Mouse (Mus musculus): Measurements from ENCODE around the gene Tbce. TPM values are rescaled to one million over a fixed set of nuclear protein-coding genes. Genes with fewer than 3 reads are reported as not detected.
A peak's percentile ranks its signal among the peaks of the same experiment; 100 is the strongest.
"Not testable (repeated sequence)": the region's sequence is repeated elsewhere in the genome, so short reads cannot be mapped to it uniquely, and the experiment has no call there.

Gene Tbce
- polyA plus RNA-seq, 1 experiment from 2014 or later: 88.2 TPM

DNA sequence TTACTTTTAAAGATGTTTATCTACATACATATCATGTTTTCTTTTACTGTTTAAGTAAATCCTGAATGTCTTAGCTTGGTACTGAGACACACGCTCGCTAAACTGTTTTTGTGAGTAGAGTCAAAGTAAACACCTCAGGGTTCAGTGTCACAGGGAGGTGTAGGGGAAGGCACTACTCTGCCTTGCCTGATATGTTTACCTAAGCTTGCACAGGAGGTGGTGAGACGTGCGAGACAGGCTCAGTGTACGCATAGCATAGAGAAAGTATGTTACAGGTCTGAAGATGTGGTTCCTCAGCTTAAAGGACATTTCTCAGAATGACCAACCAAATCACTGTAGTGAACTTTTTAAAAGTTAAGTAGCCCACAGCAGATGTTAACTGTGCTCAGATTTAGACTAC is 42.0 kb downstream of the Tbce start:
- 90% methylated on average over 5 of the region's 5 CpGs for WGBS
- Histone ChIP-seq H3K4me3 (no peak overlapping the region), H3K27ac (replicated peaks) (no peak overlapping the region), H3K36me3 (peaks cover 88% of the 10 kb centered on the region), H3K4me2 (replicated peaks) (no peak overlapping the region), H3K9me3 (no peaks in the 10 kb centered on the region), H3K9ac (replicated peaks) (no peak overlapping the region), H3K4me1 (no peaks in the 10 kb centered on the region), H3K27me3 (no peaks in the 10 kb centered on the region)
- ATAC-seq (ENCODE audit: low FRiP score, low read depth): no peak

DNA sequence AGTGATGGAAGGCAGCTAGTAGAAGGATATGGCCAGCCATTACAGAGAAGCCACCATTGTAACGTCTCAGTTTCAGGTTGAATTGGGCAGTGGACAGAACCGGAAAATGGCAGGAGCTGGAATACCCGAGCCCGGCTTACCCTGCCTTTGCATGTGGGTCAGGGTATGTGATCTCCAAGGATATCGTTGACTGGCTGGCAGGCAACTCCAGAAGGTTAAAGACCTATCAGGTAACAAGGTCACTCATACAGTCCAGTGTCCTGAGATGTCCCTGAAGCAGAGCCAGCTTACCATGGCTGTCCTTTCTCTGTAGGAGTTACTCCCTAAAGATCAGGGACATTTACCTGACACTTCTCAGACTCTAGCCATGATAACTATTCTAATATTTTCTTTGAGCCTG is 44.4 kb downstream of the Tbce start:
- no peak overlapping the region for H3K4me3 ChIP-seq
- ATAC-seq (ENCODE audit: low FRiP score, low read depth): no peak
- no peak overlapping the region for H3K27ac ChIP-seq (replicated peaks)
- no peaks in the 10 kb centered on the region for H3K27me3 ChIP-seq
- WGBS: 92% methylated on average over 5 of the region's 5 CpGs
- no peaks in the 10 kb centered on the region for H3K9me3 ChIP-seq
- no peaks in the 10 kb centered on the region for H3K4me1 ChIP-seq
- H3K4me2 ChIP-seq (replicated peaks): no peak overlapping the region
- peaks cover 82% of the 10 kb centered on the region for H3K36me3 ChIP-seq
- H3K9ac ChIP-seq (replicated peaks): no peak overlapping the region

DNA sequence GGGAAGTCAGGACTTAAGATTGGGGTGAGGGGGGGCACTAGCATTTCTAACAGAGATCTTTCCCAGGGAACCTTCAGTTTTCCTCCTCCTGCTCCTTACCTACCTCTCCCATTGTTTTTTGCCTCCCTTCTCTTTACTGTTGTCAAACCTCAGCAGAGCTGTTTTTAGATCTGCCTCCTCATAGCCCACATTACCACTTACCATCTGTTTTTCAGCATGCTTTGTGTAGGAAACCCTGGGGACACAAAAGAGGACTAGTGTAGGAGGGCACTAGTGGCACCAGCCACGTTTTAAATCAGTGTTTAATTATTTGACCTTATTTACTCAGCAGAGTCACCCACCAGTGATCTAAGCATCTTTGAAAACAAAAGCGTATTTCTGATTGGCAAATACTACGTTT is 46.4 kb downstream of the Tbce start:
- ATAC-seq (ENCODE audit: low FRiP score, low read depth): no peak
- H3K9me3 ChIP-seq: no peaks in the 10 kb centered on the region
- peaks cover 71% of the 10 kb centered on the region for H3K36me3 ChIP-seq
- H3K27ac ChIP-seq (replicated peaks): no peak overlapping the region
- no peaks in the 10 kb centered on the region for H3K4me1 ChIP-seq
- H3K4me2 ChIP-seq (replicated peaks): no peak overlapping the region
- no peak overlapping the region for H3K9ac ChIP-seq (replicated peaks)
- no peaks in the 10 kb centered on the region for H3K27me3 ChIP-seq
- no peak overlapping the region for H3K4me3 ChIP-seq
- 81% methylated on average over 3 of the region's 3 CpGs for WGBS

DNA sequence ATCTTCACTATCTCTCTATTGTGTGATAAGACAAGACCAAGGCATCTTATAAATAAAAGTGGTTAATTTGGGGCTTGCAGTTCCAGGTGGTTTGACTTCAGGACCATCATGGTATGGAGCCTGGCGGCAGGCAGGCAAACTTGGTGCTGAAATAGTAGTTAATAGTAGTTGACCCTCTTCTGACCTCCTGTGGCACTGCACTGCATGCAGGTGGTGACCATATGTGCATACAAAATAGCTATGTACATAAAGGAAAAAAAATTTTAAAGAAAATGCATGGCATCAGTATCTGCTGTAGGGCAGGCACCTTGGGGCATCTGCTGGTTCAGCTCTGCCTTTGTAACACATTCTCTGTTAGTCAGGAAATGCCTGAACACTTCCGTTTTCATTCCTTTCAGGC is 49.0 kb downstream of the Tbce start:
- 76% methylated on average over 2 of the region's 2 CpGs for WGBS
- ATAC-seq (ENCODE audit: low FRiP score, low read depth): no peak
- Histone ChIP-seq H3K27me3 (no peaks in the 10 kb centered on the region), H3K4me3 (no peak overlapping the region), H3K27ac (replicated peaks) (no peak overlapping the region), H3K36me3 (peaks cover 53% of the 10 kb centered on the region), H3K4me2 (replicated peaks) (no peak overlapping the region), H3K9ac (replicated peaks) (no peak overlapping the region), H3K9me3 (no peaks in the 10 kb centered on the region), H3K4me1 (no peaks in the 10 kb centered on the region)

DNA sequence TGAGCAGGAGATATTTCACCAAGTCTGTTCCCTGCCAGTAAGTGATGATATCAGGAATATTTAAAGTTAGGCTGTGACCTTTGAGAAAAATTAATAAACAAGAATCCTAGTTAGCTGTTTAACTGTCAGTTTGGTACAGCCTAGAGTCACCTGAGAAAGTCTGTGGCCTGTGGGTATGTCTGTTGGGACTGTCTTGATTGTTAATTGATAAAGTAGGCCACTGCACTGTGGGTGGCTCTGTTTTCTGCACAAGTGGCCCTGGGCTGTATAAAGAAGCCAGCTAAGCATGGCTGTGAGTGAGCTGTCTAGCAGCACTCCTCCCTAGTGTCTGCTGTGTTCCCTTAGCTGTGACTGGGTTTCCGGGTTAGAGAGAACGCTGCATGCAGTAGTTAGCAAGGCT is 50.3 kb downstream of the Tbce start:
- 89% methylated on average over 2 of the region's 2 CpGs for WGBS
- peaks cover 42% of the 10 kb centered on the region for H3K36me3 ChIP-seq

DNA sequence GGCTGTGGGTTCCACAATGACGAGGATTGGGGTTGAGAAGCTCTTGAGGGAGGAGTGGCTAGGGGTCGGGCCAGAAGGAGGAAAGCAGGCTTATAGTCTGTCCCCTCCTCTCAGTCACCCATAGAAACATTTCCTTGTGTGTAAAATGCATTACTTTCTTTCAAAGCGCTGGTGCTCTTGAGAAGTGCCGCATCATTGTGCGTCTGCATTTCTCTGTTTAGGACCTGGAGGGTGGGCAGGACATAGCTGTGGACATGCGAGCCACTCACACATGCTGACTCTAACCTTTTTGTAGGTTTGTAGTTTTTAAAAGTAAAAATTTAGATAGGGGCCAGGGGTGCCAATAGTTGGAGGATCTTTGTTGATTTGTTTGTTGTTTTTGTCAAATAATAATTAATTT is 55.9 kb downstream of the Tbce start:
- WGBS: 80% methylated on average over 6 of the region's 6 CpGs
- ATAC-seq (ENCODE audit: low FRiP score, low read depth): no peak

More for the DNA sequence above, 50.3 kb downstream of the Tbce start:
- no peak overlapping the region for H3K4me3 ChIP-seq
- no peak for ATAC-seq (ENCODE audit: low FRiP score, low read depth)
- H3K9me3 ChIP-seq: no peaks in the 10 kb centered on the region
- H3K4me2 ChIP-seq (replicated peaks): no peak overlapping the region
- no peak overlapping the region for H3K27ac ChIP-seq (replicated peaks)
- H3K27me3 ChIP-seq: no peaks in the 10 kb centered on the region
- no peaks in the 10 kb centered on the region for H3K4me1 ChIP-seq
- no peak overlapping the region for H3K9ac ChIP-seq (replicated peaks)

DNA sequence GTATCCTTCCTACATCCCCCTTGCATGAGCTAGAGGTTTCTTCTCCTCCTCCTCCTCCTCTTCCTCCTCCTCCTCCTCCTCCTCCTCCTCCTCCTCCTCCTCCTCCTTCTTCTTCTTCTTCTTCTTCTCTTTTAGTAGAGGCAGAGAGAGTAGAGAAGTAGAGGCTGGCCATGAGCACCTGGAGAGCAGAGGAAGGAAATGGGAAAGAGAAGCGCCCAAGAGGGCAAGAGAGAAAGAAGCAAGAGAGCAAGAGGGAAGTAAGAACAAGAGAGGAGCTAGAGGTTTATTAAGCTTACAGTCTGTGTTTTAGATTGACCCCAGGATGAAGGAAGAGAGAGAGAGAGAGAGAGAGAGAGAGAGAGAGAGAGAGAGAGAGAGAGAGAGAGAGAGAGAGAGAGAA is 57.6 kb downstream of the Tbce start:
- not testable (repeated sequence) for H3K4me1 ChIP-seq; H3K36me3 ChIP-seq; H3K4me3 ChIP-seq; H3K27ac ChIP-seq (replicated peaks); H3K27me3 ChIP-seq; H3K9me3 ChIP-seq; H3K9ac ChIP-seq (replicated peaks); H3K4me2 ChIP-seq (replicated peaks)
- ATAC-seq (ENCODE audit: low FRiP score, low read depth): peak; percentile 54; the same call in 1 of the 2 replicates
- WGBS: 90% methylated on average over 1 of the region's 1 CpGs

More for the DNA sequence above, 55.9 kb downstream of the Tbce start:
- no peak overlapping the region for H3K9ac ChIP-seq (replicated peaks)
- no peak overlapping the region for H3K4me2 ChIP-seq (replicated peaks)
- H3K27me3 ChIP-seq: no peaks in the 10 kb centered on the region
- no peak overlapping the region for H3K27ac ChIP-seq (replicated peaks)
- H3K4me3 ChIP-seq: no peak overlapping the region
- H3K4me1 ChIP-seq: no peaks in the 10 kb centered on the region; the same call in 1 of the 2 replicates
- no peaks in the 10 kb centered on the region for H3K9me3 ChIP-seq
- H3K36me3 ChIP-seq: 0 out of 2 replicates have a peak, but pooled peaks cover 3% of the 10 kb centered on the region

DNA sequence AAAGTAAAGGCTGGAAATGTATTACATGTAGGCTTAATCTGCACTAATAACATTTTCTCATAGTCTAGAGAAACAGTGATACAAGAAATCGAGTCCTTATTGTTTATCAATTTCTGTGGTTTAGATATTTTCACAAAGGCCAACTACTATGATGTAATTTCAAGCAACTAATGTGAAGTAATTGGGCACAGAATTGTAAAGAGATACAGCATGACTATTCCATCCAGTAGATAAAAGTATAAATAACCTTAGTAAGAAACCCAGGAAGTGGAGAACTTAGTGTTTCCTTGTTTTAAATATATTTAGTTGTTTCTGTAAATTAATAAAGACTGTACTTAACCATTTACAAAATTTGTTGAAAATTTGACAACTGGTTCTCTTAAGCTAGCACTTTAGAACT is 69.6 kb downstream of the Tbce start:
- no peak overlapping the region for H3K4me3 ChIP-seq
- H3K9ac ChIP-seq (replicated peaks): no peak overlapping the region
- H3K27me3 ChIP-seq: no peaks in the 10 kb centered on the region
- 93% methylated on average over 1 of the region's 1 CpGs for WGBS
- H3K27ac ChIP-seq (replicated peaks): no peak overlapping the region
- H3K36me3 ChIP-seq: peaks cover 6% of the 10 kb centered on the region; the same call in 1 of the 2 replicates
- no peaks in the 10 kb centered on the region for H3K9me3 ChIP-seq
- H3K4me2 ChIP-seq (replicated peaks): no peak overlapping the region
- H3K4me1 ChIP-seq: 0 out of 2 replicates have a peak, but pooled peaks cover 4% of the 10 kb centered on the region
- no peak for ATAC-seq (ENCODE audit: low FRiP score, low read depth)

DNA sequence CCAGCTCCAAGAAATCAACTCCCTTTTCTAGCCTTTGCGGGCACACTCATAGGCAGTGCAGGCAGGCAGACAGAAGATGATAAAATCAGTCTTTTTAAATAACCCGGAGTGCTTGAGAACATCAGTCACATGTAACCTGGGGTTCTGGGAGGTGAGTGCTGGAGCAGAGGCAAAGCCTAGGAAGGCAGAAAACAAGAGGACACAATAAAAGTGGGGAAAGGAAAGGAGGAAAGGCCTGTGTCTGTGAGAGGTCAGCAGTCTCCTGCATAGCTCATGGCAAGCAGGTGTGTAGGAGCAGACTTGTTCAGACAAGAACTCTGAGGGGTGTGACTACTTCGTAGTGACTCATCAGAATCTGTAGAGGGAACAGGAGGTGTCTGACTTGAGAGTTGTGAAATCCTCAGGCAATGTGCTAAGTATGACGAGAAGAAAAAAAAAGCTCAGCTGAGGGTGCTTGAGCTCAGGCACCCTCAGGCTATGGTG is 70.8 kb downstream of the Tbce start:
- no peak overlapping the region for H3K4me2 ChIP-seq (replicated peaks)
- no peak for ATAC-seq (ENCODE audit: low FRiP score, low read depth)
- WGBS: 91% methylated on average over 4 of the region's 4 CpGs
- H3K9me3 ChIP-seq: no peaks in the 10 kb centered on the region
- peaks cover 6% of the 10 kb centered on the region; the same call in 1 of the 2 replicates for H3K36me3 ChIP-seq
- no peak overlapping the region for H3K4me3 ChIP-seq
- 0 out of 2 replicates have a peak, but pooled peaks cover 4% of the 10 kb centered on the region for H3K4me1 ChIP-seq
- no peak overlapping the region for H3K9ac ChIP-seq (replicated peaks)
- no peaks in the 10 kb centered on the region for H3K27me3 ChIP-seq
- H3K27ac ChIP-seq (replicated peaks): no peak overlapping the region

DNA sequence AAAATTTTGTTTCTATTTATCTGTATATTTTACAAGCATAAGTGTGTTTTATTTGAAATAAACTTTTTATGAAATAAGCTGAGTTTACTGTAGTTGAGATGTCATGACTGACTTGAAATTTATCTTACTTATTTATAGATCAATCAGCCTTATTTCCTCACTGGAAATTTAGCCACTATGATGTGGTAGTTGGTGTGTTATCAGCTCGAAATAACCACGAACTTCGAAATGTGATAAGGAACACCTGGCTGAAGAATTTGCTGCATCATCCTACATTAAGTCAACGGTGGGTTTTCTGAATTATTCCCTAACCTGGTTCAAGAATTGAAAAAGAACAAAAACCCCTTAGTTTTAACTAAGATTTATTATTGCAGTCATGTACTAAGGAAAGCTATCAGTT is 73.3 kb downstream of the Tbce start:
- peaks cover 6% of the 10 kb centered on the region; the same call in 1 of the 2 replicates for H3K36me3 ChIP-seq
- no peak overlapping the region for H3K27ac ChIP-seq (replicated peaks)
- H3K27me3 ChIP-seq: no peaks in the 10 kb centered on the region
- no peak for ATAC-seq (ENCODE audit: low FRiP score, low read depth)
- H3K4me2 ChIP-seq (replicated peaks): no peak overlapping the region
- H3K4me1 ChIP-seq: 0 out of 2 replicates have a peak, but pooled peaks cover 4% of the 10 kb centered on the region
- H3K9ac ChIP-seq (replicated peaks): no peak overlapping the region
- WGBS: 91% methylated on average over 4 of the region's 4 CpGs
- H3K4me3 ChIP-seq: no peak overlapping the region
- H3K9me3 ChIP-seq: no peaks in the 10 kb centered on the region

DNA sequence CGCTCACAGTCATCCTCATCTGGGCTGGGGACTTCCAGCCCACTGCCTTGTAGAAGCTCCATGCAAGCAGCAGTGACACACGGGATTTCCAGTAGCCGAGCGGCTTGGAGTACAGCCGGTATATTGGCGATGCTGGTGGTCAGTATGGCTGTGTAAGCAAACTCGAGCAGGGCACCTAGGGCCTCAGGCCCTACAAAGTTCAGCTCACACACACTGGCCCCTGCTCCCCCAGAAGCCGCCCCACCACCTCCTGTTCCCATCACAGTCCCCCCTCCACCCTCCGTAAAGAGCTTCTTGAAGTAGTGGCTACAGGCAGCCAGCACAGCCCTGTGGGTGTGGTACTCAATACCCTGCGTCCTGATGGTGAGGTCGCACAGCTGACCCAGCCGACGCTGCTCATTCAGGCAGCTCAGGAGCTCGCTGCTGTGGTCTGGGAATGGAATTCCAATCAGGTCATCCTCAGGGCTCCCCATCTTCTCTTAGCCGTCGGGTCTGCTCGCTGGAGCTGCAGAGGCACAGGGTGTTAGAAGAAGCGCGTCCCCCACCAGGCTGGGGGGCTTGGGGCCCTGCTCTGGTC is 74.0 kb downstream of the Tbce start:
- WGBS: 69% methylated on average over 19 of the region's 19 CpGs
- Histone ChIP-seq H3K27me3 (no peaks in the 10 kb centered on the region), H3K4me2 (replicated peaks) (no peak overlapping the region), H3K4me1 (0 out of 2 replicates have a peak, but pooled peaks cover 4% of the 10 kb centered on the region), H3K27ac (replicated peaks) (no peak overlapping the region), H3K9me3 (no peaks in the 10 kb centered on the region), H3K4me3 (no peak overlapping the region), H3K9ac (replicated peaks) (no peak overlapping the region), H3K36me3 (peaks cover 6% of the 10 kb centered on the region; the same call in 1 of the 2 replicates)
- no peak for ATAC-seq (ENCODE audit: low FRiP score, low read depth)

DNA sequence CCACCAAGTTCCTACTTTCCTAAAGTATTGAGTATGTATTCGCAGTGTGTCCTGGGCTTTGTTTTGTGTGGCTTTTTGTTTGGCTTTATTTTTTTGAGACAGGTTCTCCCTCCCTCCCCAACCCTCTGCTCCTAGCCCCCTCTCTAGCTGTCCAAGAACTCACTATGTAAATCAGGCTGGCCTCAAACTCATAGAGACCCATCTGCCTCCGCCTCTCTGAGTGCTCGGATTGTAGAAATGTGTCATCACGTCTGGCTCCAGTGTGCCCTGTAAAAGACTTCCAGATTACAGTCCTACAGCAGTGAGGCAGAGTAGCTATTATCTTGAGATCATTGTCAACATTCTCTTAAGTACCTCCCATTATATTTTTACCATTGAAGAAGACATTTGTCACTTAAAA is 78.4 kb downstream of the Tbce start:
- Histone ChIP-seq H3K27me3 (no peaks in the 10 kb centered on the region), H3K4me1 (0 out of 2 replicates have a peak, but pooled peaks cover 4% of the 10 kb centered on the region), H3K27ac (replicated peaks) (no peak overlapping the region), H3K9ac (replicated peaks) (no peak overlapping the region), H3K4me2 (replicated peaks) (no peak overlapping the region), H3K36me3 (peaks cover 10% of the 10 kb centered on the region; the same call in 1 of the 2 replicates), H3K9me3 (no peaks in the 10 kb centered on the region), H3K4me3 (no peak overlapping the region)
- 94% methylated on average over 4 of the region's 4 CpGs for WGBS
- no peak for ATAC-seq (ENCODE audit: low FRiP score, low read depth)

DNA sequence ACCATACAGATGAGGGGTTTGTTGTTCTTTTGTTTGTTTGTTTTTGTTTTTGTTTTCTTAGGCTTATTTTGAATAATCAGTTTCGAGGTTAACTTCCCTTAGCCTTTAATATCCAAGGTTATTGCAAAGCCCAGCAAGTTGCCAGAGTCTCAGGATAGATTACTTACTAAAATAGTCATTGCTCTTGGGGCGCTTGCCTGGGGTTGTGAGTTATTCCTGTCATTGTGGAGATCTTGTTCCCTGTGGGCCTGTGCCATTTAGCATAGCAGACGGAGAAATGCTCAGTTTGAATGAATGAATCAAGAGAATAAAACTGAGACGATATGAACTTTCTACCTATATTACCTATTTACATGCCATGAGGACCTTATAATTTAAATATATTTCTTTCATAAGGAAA is 79.2 kb downstream of the Tbce start:
- Histone ChIP-seq H3K36me3 (peaks cover 10% of the 10 kb centered on the region; the same call in 1 of the 2 replicates), H3K9ac (replicated peaks) (no peak overlapping the region), H3K4me3 (no peak overlapping the region), H3K27ac (replicated peaks) (no peak overlapping the region), H3K4me2 (replicated peaks) (no peak overlapping the region), H3K27me3 (no peaks in the 10 kb centered on the region), H3K4me1 (peaks cover 6% of the 10 kb centered on the region; the same call in 1 of the 2 replicates), H3K9me3 (no peaks in the 10 kb centered on the region)
- ATAC-seq (ENCODE audit: low FRiP score, low read depth): no peak
- WGBS: 96% methylated on average over 4 of the region's 4 CpGs
